Mouse (Mus musculus): Measurements from ENCODE around the gene Xlr5c. TPM values are rescaled to one million over a fixed set of nuclear protein-coding genes. Genes with fewer than 3 reads are reported as not detected.

The Xlr5c gene
- polyA plus RNA-seq, 1 experiment: not detected

Other genes starting within 250 kb of the Xlr5c start
- not detected in 2 replicates for gene Pnma3, start 228.2 kb downstream of the Xlr5c start, polyA plus RNA-seq (2012; ENCODE audit: insufficient read depth, insufficient read length, missing spikeins)
- 4.6 and 4.7 TPM in 2 replicates for gene Xlr4a, start 210.5 kb downstream of the Xlr5c start, polyA plus RNA-seq (2012; ENCODE audit: insufficient read depth, insufficient read length, missing spikeins)
- gene Xlr3a, start 195.9 kb downstream of the Xlr5c start, polyA plus RNA-seq (2012; ENCODE audit: insufficient read depth, insufficient read length, missing spikeins): 0.16 TPM in 1 of 2 replicates, not detected in the other
- gene Gm14685, start 175.9 kb downstream of the Xlr5c start, polyA plus RNA-seq (2012; ENCODE audit: insufficient read depth, insufficient read length, missing spikeins): not detected in 2 replicates
- not detected in 2 replicates for gene Xlr5b, start 144.2 kb downstream of the Xlr5c start, polyA plus RNA-seq (2012; ENCODE audit: insufficient read depth, insufficient read length, missing spikeins)
- not detected in 2 replicates for gene DXBay18, start 143.5 kb downstream of the Xlr5c start, polyA plus RNA-seq (2012; ENCODE audit: insufficient read depth, insufficient read length, missing spikeins)
- gene Spin2d, start 116.0 kb downstream of the Xlr5c start, polyA plus RNA-seq (2012; ENCODE audit: insufficient read depth, insufficient read length, missing spikeins): not detected in 2 replicates
- 6.2 and 6.9 TPM in 2 replicates for gene Xlr3b, start 100.8 kb downstream of the Xlr5c start, polyA plus RNA-seq (2012; ENCODE audit: insufficient read depth, insufficient read length, missing spikeins)
- 6.6 and 11.4 TPM in 2 replicates for gene Xlr4b, start 78.6 kb downstream of the Xlr5c start, polyA plus RNA-seq (2012; ENCODE audit: insufficient read depth, insufficient read length, missing spikeins)
- gene F8a, start 64.7 kb downstream of the Xlr5c start, polyA plus RNA-seq (2012; ENCODE audit: insufficient read depth, insufficient read length, missing spikeins): 5.2 and 6.0 TPM in 2 replicates
- gene Xlr4c, start 49.8 kb downstream of the Xlr5c start, polyA plus RNA-seq (2012; ENCODE audit: insufficient read depth, insufficient read length, missing spikeins): 3.6 and 7.3 TPM in 2 replicates
- not detected in 2 replicates for gene Xlr3c, start 27.6 kb downstream of the Xlr5c start, polyA plus RNA-seq (2012; ENCODE audit: insufficient read depth, insufficient read length, missing spikeins)
- not detected in 2 replicates for gene Xlr5a, start within 50 bp of the Xlr5c start, polyA plus RNA-seq (2012; ENCODE audit: insufficient read depth, insufficient read length, missing spikeins)
- not detected in 2 replicates for gene Gm45015, start 43.9 kb upstream of the Xlr5c start, polyA plus RNA-seq (2012; ENCODE audit: insufficient read depth, insufficient read length, missing spikeins)
- gene Zfp275, start 49.6 kb upstream of the Xlr5c start, polyA plus RNA-seq (2012; ENCODE audit: insufficient read depth, insufficient read length, missing spikeins): 7.4 and 8.3 TPM in 2 replicates
- gene Gm18336, start 105.8 kb upstream of the Xlr5c start, polyA plus RNA-seq (2012; ENCODE audit: insufficient read depth, insufficient read length, missing spikeins): not detected in 2 replicates
- gene Zfp92, start 118.1 kb upstream of the Xlr5c start, polyA plus RNA-seq (2012; ENCODE audit: insufficient read depth, insufficient read length, missing spikeins): not detected in 2 replicates
- gene Trex2, start 142.4 kb upstream of the Xlr5c start, polyA plus RNA-seq (2012; ENCODE audit: insufficient read depth, insufficient read length, missing spikeins): not detected in 2 replicates
- 9.0 and 9.3 TPM in 2 replicates for gene Haus7, start 166.1 kb upstream of the Xlr5c start, polyA plus RNA-seq (2012; ENCODE audit: insufficient read depth, insufficient read length, missing spikeins)
- 21.9 and 25.5 TPM in 2 replicates for gene Bgn, start 190.6 kb upstream of the Xlr5c start, polyA plus RNA-seq (2012; ENCODE audit: insufficient read depth, insufficient read length, missing spikeins)
- gene Atp2b3, start 210.1 kb upstream of the Xlr5c start, polyA plus RNA-seq (2012; ENCODE audit: insufficient read depth, insufficient read length, missing spikeins): not detected in 2 replicates

Measured in bone marrow macrophage, adult 2 months (primary cell).